Mouse (Mus musculus) ES-Bruce4 (cell line): ENCODE measurements around the gene Tbc1d16.

ENCODE experiments used
- CTCF ChIP-seq: IDR thresholded peaks from one replicate; pipeline ENCODE4 v1.8.1; 2011; ENCODE audit warnings: low read depth, low read length
- EP300 ChIP-seq: IDR thresholded peaks from 2 replicates; pipeline ENCODE4 v1.6.1; 2011; ENCODE audit warnings: low read depth, low read length; ENCODE audit not compliant: insufficient read depth

GRCm38 (mm10) chr11:119181861-119182395 is 46.4 kb downstream of the Tbc1d16 start:
- no peak for TF ChIP-seq CTCF
- TF ChIP-seq EP300 = no peak
